Mouse (Mus musculus) ES-E14 (cell line): Measurements from ENCODE around the gene Aire. TPM values are rescaled to one million over a fixed set of nuclear protein-coding genes. Genes with fewer than 3 reads are reported as not detected.
"Not testable (repeated sequence)": the region's sequence is repeated elsewhere in the genome, so short reads cannot be mapped to it uniquely, and the experiment has no call there.

ENCODE experiments used
- DNase-seq: peaks from one replicate; pipeline ENCODE4 v3.0.0-alpha.2; 2013; ENCODE audit warnings: low read depth, low spot score
- H3K27ac ChIP-seq: 2 replicates; pipeline ENCODE4 v1.5.1; 2012; ENCODE audit warnings: low read depth, mild to moderate bottlenecking, low read length, moderate library complexity, mixed read lengths; ENCODE audit not compliant: poor library complexity, insufficient read depth, severe bottlenecking
- H3K36me3 ChIP-seq: 2 replicates; pipeline ENCODE4 v1.6.1; 2012; ENCODE audit warnings: mild to moderate bottlenecking, low read length, moderate library complexity, mixed read lengths; ENCODE audit not compliant: control insufficient read depth, poor library complexity, insufficient read depth, severe bottlenecking
- H3K4me1 ChIP-seq, 2 experiments: fragments of 150-350 bp in 1 of 2; sonication (generic) in 1 of 2; 2 replicates each; pipeline ENCODE4 v1.6.1; 2012; ENCODE audit warnings: low read length in 2 of 2, mild to moderate bottlenecking in 1 of 2, mixed read lengths in 1 of 2; ENCODE audit not compliant: control insufficient read depth in 2 of 2, insufficient read depth in 2 of 2, poor library complexity in 1 of 2
- H3K4me3 ChIP-seq, 2 experiments: fragments of 150-350 bp in 1 of 2; sonication (generic) in 1 of 2; 2 replicates each; pipeline ENCODE4 v1.5.1; 2012; ENCODE audit warnings: low read length in 2 of 2, low read depth in 1 of 2, mild to moderate bottlenecking in 1 of 2, mixed read lengths in 1 of 2; ENCODE audit not compliant: insufficient read depth in 1 of 2, poor library complexity in 1 of 2, severe bottlenecking in 1 of 2
- H3K9ac ChIP-seq: 2 replicates; pipeline ENCODE4 v1.6.1; 2012; ENCODE audit warnings: low read depth, mild to moderate bottlenecking, low read length, mixed read lengths; ENCODE audit not compliant: poor library complexity, insufficient read depth, severe bottlenecking
- H3K9me3 ChIP-seq: fragments of 150-350 bp; sonication (generic); 2 replicates; pipeline ENCODE4 v1.6.1; 2012; ENCODE audit warnings: low read depth, mild to moderate bottlenecking, low read length; ENCODE audit not compliant: control insufficient read depth, insufficient read depth
- CHD2 ChIP-seq: IDR thresholded peaks from 2 replicates; pipeline ENCODE4 v1.6.1; 2014; ENCODE audit warnings: mild to moderate bottlenecking, low read depth, low read length, inconsistent platforms
- HCFC1 ChIP-seq: IDR thresholded peaks from 2 replicates; pipeline ENCODE4 v1.6.1; 2012; ENCODE audit warnings: low read length, inconsistent platforms, borderline replicate concordance; ENCODE audit not compliant: insufficient read depth
- MAFK ChIP-seq: IDR thresholded peaks from 2 replicates; pipeline ENCODE4 v1.6.1; 2014; ENCODE audit warnings: mild to moderate bottlenecking, low read depth, low read length, inconsistent platforms; ENCODE audit not compliant: insufficient read depth
- ZC3H11A ChIP-seq: IDR thresholded peaks from 2 replicates; pipeline ENCODE4 v1.6.1; 2012; ENCODE audit warnings: low read depth, mild to moderate bottlenecking, inconsistent platforms, low read length, borderline replicate concordance
- ZNF384 ChIP-seq: IDR thresholded peaks from 2 replicates; pipeline ENCODE4 v1.6.1; 2012; ENCODE audit warnings: low read depth, low read length, inconsistent platforms
- in situ Hi-C, 2 experiments: fragments of 600-800 bp; cut with MboI; formaldehyde crosslinking; loops; one replicate each; pipeline ENCODE4 v1.15.1; 2025; ENCODE audit warnings: low sequenced_read_pairs in 2 of 2, inconsistent platforms in 1 of 2; ENCODE audit not compliant: unreplicated experiment in 2 of 2
- total RNA-seq: library from RNA; depleted of rRNA; stranded (reverse); fragments of 300-350 nt; gene quantifications from 2 replicates; pipeline ENCODE4 v1.2.3, GENCODE M21; 2012

The Aire gene
- total RNA-seq, 1 experiment: 68.3 TPM

- Histone ChIP-seq H3K4me1 (peaks cover 0 to 8% of the 10 kb centered on the region in 2 experiments; a peak in 1 of 4 replicates), H3K36me3 (peaks cover 3% of the 10 kb centered on the region; the same call in 1 of the 2 replicates), H3K9ac (peak overlapping the region; percentile 28; the same call in 1 of the 2 replicates), H3K4me3 (no peak overlapping the region), H3K27ac (no peak overlapping the region), H3K9me3 (no peaks in the 10 kb centered on the region; the same call in 1 of the 2 replicates)
- in situ Hi-C loops: no loop called here
- no peak for DNase-seq
- no peak for TF ChIP-seq CHD2
- no peak for TF ChIP-seq HCFC1
- TF ChIP-seq ZC3H11A: no peak
- no peak for TF ChIP-seq ZNF384
- no peak for TF ChIP-seq MAFK
Measured at GRCm38 (mm10) chr10:78016366-78016765, 27.0 kb downstream of the Aire start.

- in situ Hi-C loops: no loop called here
- peaks cover 3% of the 10 kb centered on the region; the same call in 1 of the 2 replicates for H3K36me3 ChIP-seq
- H3K9me3 ChIP-seq: no peaks in the 10 kb centered on the region; the same call in 1 of the 2 replicates
- no peak for TF ChIP-seq HCFC1
- no peak for DNase-seq
- peaks cover 0 to 8% of the 10 kb centered on the region in 2 experiments; a peak in 1 of 4 replicates for H3K4me1 ChIP-seq
- H3K4me3 ChIP-seq: no peak overlapping the region
- H3K27ac ChIP-seq: no peak overlapping the region
- H3K9ac ChIP-seq: no peak overlapping the region
Measured at GRCm38 (mm10) chr10:78015489-78015888, 27.9 kb downstream of the Aire start.

DNA sequence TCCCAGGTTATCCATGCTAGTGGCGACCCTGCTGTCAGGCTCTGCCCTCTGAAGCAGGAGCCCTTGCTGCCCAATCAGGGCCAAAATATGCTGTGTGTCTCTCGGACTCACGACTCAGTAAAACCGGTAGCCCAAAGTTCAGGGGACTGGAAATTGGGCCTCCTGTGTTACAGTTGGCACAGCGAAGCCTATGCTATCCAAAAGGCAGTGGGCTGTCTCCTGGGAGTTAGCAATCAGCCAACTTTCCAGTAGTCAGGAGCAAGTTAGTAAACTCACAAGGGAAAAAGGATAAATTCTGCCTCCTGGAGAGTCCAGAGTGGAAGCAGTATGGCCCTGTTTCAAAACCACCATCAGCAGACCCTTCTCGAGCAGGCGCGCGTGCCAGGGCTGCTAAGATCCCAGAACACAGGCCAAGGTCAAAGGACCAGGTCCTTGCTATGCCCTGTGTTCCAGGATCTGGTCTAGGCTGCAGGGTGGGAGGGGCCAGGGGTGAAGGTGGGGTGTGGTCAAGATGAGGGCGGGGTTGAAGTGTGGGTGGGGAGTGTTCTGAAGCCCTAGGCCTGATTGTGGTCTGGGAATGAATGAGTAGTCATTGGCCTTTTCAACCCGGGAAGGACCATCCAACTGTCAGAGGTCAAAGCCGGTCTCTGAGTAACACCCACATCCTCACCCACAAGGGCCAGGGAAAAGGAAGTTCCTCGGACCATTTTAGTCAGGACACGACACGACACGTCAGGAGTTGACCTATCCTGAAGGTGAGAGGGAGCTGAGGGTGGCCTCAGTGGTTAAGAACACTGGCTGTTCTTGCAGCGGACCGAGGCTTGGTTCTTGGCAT is 30.5 kb downstream of the Aire start:
- H3K36me3 ChIP-seq: peaks cover 4% of the 10 kb centered on the region; the same call in 1 of the 2 replicates
- H3K9ac ChIP-seq: no peak overlapping the region
- H3K4me3 ChIP-seq: no peak overlapping the region
- in situ Hi-C loops: no loop called here
- DNase-seq: no peak
- H3K9me3 ChIP-seq: no peaks in the 10 kb centered on the region
- H3K27ac ChIP-seq: no peak overlapping the region
- TF ChIP-seq MAFK (no peak), ZC3H11A (no peak), CHD2 (no peak), HCFC1 (no peak), ZNF384 (no peak)
- H3K4me1 ChIP-seq: peaks cover 0 to 13% of the 10 kb centered on the region in 2 experiments; a peak in 1 of 4 replicates

DNA sequence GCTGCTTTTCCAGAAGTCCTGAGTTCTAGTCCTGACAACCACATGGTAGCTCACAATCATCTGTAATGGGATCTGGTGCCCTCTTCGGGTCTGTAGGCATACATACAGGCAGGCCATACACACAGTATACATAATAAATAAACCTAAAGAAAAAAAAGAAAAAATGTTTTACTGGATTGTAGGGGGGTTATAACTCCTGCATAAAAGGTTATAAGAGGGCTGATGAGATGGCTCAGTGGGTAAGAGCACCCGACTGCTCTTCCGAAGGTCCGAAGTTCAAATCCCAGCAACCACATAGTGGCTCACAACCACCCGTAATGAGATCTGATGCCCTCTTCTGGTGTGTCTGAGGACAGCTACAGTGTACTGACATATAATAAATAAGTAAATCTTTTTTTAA is 32.3 kb downstream of the Aire start:
- H3K36me3 ChIP-seq, H3K4me1 ChIP-seq, in situ Hi-C loops, DNase-seq, H3K9me3 ChIP-seq, H3K9ac ChIP-seq, H3K4me3 ChIP-seq, H3K27ac ChIP-seq: not testable (repeated sequence)

- peak overlapping the region; percentile 9 to 99; a peak in 3 of 4 replicates for H3K4me3 ChIP-seq
- no peaks in the 10 kb centered on the region for H3K9me3 ChIP-seq
- H3K4me1 ChIP-seq: peaks cover 0 to 8% of the 10 kb centered on the region in 2 experiments; a peak in 1 of 4 replicates
- H3K9ac ChIP-seq: peak overlapping the region; percentile 21; the same call in 1 of the 2 replicates
- no peak overlapping the region for H3K27ac ChIP-seq
- in situ Hi-C loops: no loop called here
- DNase-seq: no peak
- 0 out of 2 replicates have a peak, but pooled peaks have one; percentile 4 for TF ChIP-seq MAFK
- no peak for TF ChIP-seq ZC3H11A
- H3K36me3 ChIP-seq: peaks cover 13% of the 10 kb centered on the region; the same call in 1 of the 2 replicates
Measured at GRCm38 (mm10) chr10:78010335-78010734, 33.1 kb downstream of the Aire start.
